Mouse (Mus musculus): ENCODE measurements around the gene Megf6.

Gene Megf6

GRCm38 (mm10) chr4:154213586-154213985 lies 43.1 kb downstream of the Megf6 start:
- DNase-seq (ENCODE audit: low spot score): no peak

- DNase-seq (ENCODE audit: low spot score): no peak
Observed at GRCm38 (mm10) chr4:154214075-154214474, 43.5 kb downstream of the Megf6 start.

- DNase-seq (ENCODE audit: low spot score): no peak
Observed at GRCm38 (mm10) chr4:154217711-154218350, 47.3 kb downstream of the Megf6 start.

- DNase-seq (ENCODE audit: low spot score): no peak
Observed at GRCm38 (mm10) chr4:154222773-154223172, 52.2 kb downstream of the Megf6 start.

- peak; percentile 64 for DNase-seq (ENCODE audit: low spot score)
Observed at GRCm38 (mm10) chr4:154224267-154224969, 53.9 kb downstream of the Megf6 start.

- no peak for DNase-seq (ENCODE audit: low spot score)
Observed at GRCm38 (mm10) chr4:154224970-154225309, 54.4 kb downstream of the Megf6 start.

- DNase-seq (ENCODE audit: low spot score): no peak
Observed at GRCm38 (mm10) chr4:154226678-154227077, 56.1 kb downstream of the Megf6 start.

- DNase-seq (ENCODE audit: low spot score): no peak
Observed at GRCm38 (mm10) chr4:154228336-154228735, 57.8 kb downstream of the Megf6 start.

- DNase-seq (ENCODE audit: low spot score): no peak
Observed at GRCm38 (mm10) chr4:154229569-154229968, 59.0 kb downstream of the Megf6 start.

GRCm38 (mm10) chr4:154231380-154231779 lies 60.9 kb downstream of the Megf6 start:
- DNase-seq (ENCODE audit: low spot score): no peak

- DNase-seq (ENCODE audit: low spot score): no peak
Observed at GRCm38 (mm10) chr4:154232295-154232694, 61.8 kb downstream of the Megf6 start.

GRCm38 (mm10) chr4:154236001-154236400 lies 65.5 kb downstream of the Megf6 start:
- no peak for DNase-seq (ENCODE audit: low spot score)

- peak; percentile 39 for DNase-seq (ENCODE audit: low spot score)
Observed at GRCm38 (mm10) chr4:154236893-154237292, 66.4 kb downstream of the Megf6 start.

- DNase-seq (ENCODE audit: low spot score): peak; percentile 56
Observed at GRCm38 (mm10) chr4:154237306-154237705, 66.8 kb downstream of the Megf6 start.

- DNase-seq (ENCODE audit: low spot score): no peak
Observed at GRCm38 (mm10) chr4:154239199-154239598, 68.7 kb downstream of the Megf6 start.

- no peak for DNase-seq (ENCODE audit: low spot score)
Observed at GRCm38 (mm10) chr4:154240608-154241007, 70.1 kb downstream of the Megf6 start.

GRCm38 (mm10) chr4:154245342-154245741 lies 74.8 kb downstream of the Megf6 start:
- no peak for DNase-seq (ENCODE audit: low spot score)

GRCm38 (mm10) chr4:154246115-154247040 lies 75.8 kb downstream of the Megf6 start:
- peak; percentile 95 for DNase-seq (ENCODE audit: low spot score)

- peak; percentile 33 for DNase-seq (ENCODE audit: low spot score)
Observed at GRCm38 (mm10) chr4:154247207-154248091, 76.9 kb downstream of the Megf6 start.

- no peak for DNase-seq (ENCODE audit: low spot score)
Observed at GRCm38 (mm10) chr4:154248092-154248805, 77.7 kb downstream of the Megf6 start.

GRCm38 (mm10) chr4:154249316-154249715 lies 78.8 kb downstream of the Megf6 start:
- no peak for DNase-seq (ENCODE audit: low spot score)

All from embryo, embryonic 10.5 days (tissue).